Mouse (Mus musculus) telencephalon, adult 2 months (tissue): ENCODE data around the gene Sms.

Experiments used
- DNase-seq: peaks from one replicate; pipeline ENCODE4 v3.0.0-alpha.2; 2011; ENCODE audit warnings: low read depth, low spot score

The Sms gene

GRCm38 (mm10) chrX:157454430-157454829 is 37.7 kb downstream of the Sms start:
- DNase-seq: no peak

GRCm38 (mm10) chrX:157449000-157449399 is 43.1 kb downstream of the Sms start:
- no peak for DNase-seq

GRCm38 (mm10) chrX:157447431-157447830 is 44.7 kb downstream of the Sms start:
- no peak for DNase-seq

GRCm38 (mm10) chrX:157434768-157435167 is 57.3 kb downstream of the Sms start:
- no peak for DNase-seq

GRCm38 (mm10) chrX:157419451-157419850 is 72.6 kb downstream of the Sms start:
- no peak for DNase-seq

GRCm38 (mm10) chrX:157415212-157415611 is 76.9 kb downstream of the Sms start, which contains the start of gene Phex:
Gene Phex (minus strand): TSS chrX:157415312.
- no peak for DNase-seq

- no peak for DNase-seq
These were observed 87.2 kb downstream of the Sms start for GRCm38 (mm10) chrX:157404919-157405318.
